Mouse (Mus musculus) kidney, embryonic 14.5 days (tissue): Measurements from ENCODE around the gene Dicer1. TPM values are rescaled to one million over a fixed set of nuclear protein-coding genes. Genes with fewer than 3 reads are reported as not detected.
A peak's percentile ranks its signal among the peaks of the same experiment; 100 is the strongest.

ENCODE experiments used
- ATAC-seq: fragments of 200-750 bp; cut with Nextera tagmentation; 2 replicates; pipeline ENCODE4 v1.8.0; 2017; ENCODE audit warnings: moderate number of reproducible peaks, mild to moderate bottlenecking, moderate TSS enrichment, moderate library complexity; ENCODE audit not compliant: low FRiP score, low TSS enrichment
- H3K27ac ChIP-seq: fragments of 300-500 bp; sonication (generic); 2 replicates; pipeline ENCODE4 v1.5.1; 2014; ENCODE audit warnings: low read depth, mild to moderate bottlenecking, low read length, moderate library complexity, mixed read lengths
- H3K27me3 ChIP-seq: fragments of 300-500 bp; sonication (generic); 2 replicates; pipeline ENCODE4 v1.6.1; 2014; ENCODE audit warnings: mild to moderate bottlenecking, low read length; ENCODE audit not compliant: control insufficient read depth, insufficient read depth
- H3K36me3 ChIP-seq: fragments of 300-500 bp; sonication (generic); 2 replicates; pipeline ENCODE4 v1.6.1; 2014; ENCODE audit warnings: low read length, mixed read lengths; ENCODE audit not compliant: control insufficient read depth, insufficient read depth
- H3K4me1 ChIP-seq: fragments of 300-500 bp; sonication (generic); 2 replicates; pipeline ENCODE4 v1.6.1; 2014; ENCODE audit warnings: low read length, mixed read lengths; ENCODE audit not compliant: control insufficient read depth, insufficient read depth
- H3K4me2 ChIP-seq: fragments of 300-500 bp; sonication (generic); replicated peaks from 2 replicates; pipeline ENCODE4 v1.6.1; 2014; ENCODE audit warnings: low read depth, mild to moderate bottlenecking, low read length
- H3K4me3 ChIP-seq: fragments of 300-500 bp; sonication (generic); 2 replicates; pipeline ENCODE4 v1.5.1; 2014; ENCODE audit warnings: mild to moderate bottlenecking, low read length
- H3K9ac ChIP-seq: fragments of 300-500 bp; sonication (generic); 2 replicates; pipeline ENCODE4 v1.6.1; 2014; ENCODE audit warnings: low read depth, mild to moderate bottlenecking, low read length, moderate library complexity
- H3K9me3 ChIP-seq: fragments of 300-500 bp; sonication (generic); 2 replicates; pipeline ENCODE4 v1.6.1; 2016; ENCODE audit warnings: low read length; ENCODE audit not compliant: control insufficient read depth
- WGBS: fragments of 180-500 bp; shearing (Covaris S2); extraction: QIAGEN DNeasy Blood & Tissue Kit; methylation state at CpG from one replicate; pipeline ENCODE4 v1.1.7; 2014; 5-methylcytosine and 5-hydroxymethylcytosine counted together
- polyA plus RNA-seq: library from polyadenylated mRNA; unstranded; fragments of >200 nt; fragmentation: Nextera tagmentation; extraction: Ambion mirVana; gene quantifications from 2 replicates; pipeline ENCODE4 v1.2.1, GENCODE M21; 2014

The Dicer1 gene
- polyA plus RNA-seq, 1 experiment from 2014 or later = 27.5 TPM

- WGBS = 41% methylated on average over 7 of the region's 7 CpGs
- no peak overlapping the region for H3K27ac ChIP-seq
- no peaks in the 10 kb centered on the region for H3K4me1 ChIP-seq
- no peak overlapping the region for H3K4me3 ChIP-seq
- no peak overlapping the region for H3K9ac ChIP-seq
- no peaks in the 10 kb centered on the region for H3K27me3 ChIP-seq
- H3K36me3 ChIP-seq = peaks cover 71% of the 10 kb centered on the region
- no peak for ATAC-seq
- H3K4me2 ChIP-seq = no peak overlapping the region
- no peaks in the 10 kb centered on the region for H3K9me3 ChIP-seq
Observed at GRCm38 (mm10) chr12:104700266-104700665, 51.5 kb downstream of the Dicer1 start.

DNA sequence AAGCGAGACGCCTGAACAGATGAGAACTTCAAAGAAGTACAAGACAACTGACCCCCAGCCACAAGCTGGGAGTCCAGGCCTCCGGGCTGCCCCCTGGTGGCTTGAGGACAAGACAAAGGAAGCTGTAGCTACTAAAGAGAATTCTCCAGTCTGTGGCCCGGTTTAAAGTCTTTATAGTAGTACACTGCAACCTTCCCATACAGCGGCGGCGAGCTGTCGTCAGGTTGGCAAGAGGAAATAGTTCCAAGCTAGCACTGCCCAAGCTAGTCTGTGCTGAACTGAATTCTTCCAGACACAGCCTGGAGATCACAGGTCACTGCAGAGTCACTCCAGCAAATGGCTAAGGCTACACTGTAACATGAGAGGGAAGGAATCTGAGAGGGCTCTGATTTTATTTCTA, 52.0 kb downstream of the Dicer1 start:
- Histone ChIP-seq H3K4me2 (no peak overlapping the region), H3K4me1 (no peaks in the 10 kb centered on the region), H3K36me3 (peaks cover 73% of the 10 kb centered on the region), H3K27me3 (no peaks in the 10 kb centered on the region), H3K9ac (no peak overlapping the region), H3K9me3 (no peaks in the 10 kb centered on the region), H3K4me3 (no peak overlapping the region), H3K27ac (no peak overlapping the region; the same call in 1 of the 2 replicates)
- ATAC-seq = peak; percentile 84
- 16% methylated on average over 8 of the region's 8 CpGs for WGBS

- Histone ChIP-seq H3K4me2 (no peak overlapping the region), H3K9ac (no peak overlapping the region), H3K36me3 (peaks cover 71% of the 10 kb centered on the region), H3K27me3 (no peaks in the 10 kb centered on the region), H3K4me3 (no peak overlapping the region), H3K9me3 (no peaks in the 10 kb centered on the region), H3K27ac (no peak overlapping the region), H3K4me1 (no peaks in the 10 kb centered on the region)
- 87% methylated on average over 2 of the region's 2 CpGs for WGBS
- ATAC-seq = no peak
Observed at GRCm38 (mm10) chr12:104695514-104695913, 56.2 kb downstream of the Dicer1 start.

DNA sequence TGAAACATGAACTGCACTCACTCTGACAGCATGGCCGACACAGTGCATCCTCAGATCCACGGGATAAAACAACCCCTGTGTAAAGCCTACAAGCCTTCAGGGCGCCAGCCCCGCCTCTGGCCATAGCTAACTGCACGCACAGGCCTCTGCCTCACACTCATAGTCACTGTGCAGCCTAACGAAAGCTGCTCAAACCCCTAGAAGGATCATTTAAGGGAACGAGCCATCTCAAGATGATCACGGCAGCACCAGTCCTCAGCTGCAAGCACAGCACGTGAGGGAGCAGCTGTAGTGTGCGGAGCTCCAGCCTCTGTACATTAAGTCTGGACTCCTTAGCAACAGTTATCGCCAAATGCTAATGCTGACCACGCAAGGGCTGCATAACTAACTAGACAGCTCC, 58.9 kb downstream of the Dicer1 start:
- WGBS = 84% methylated on average over 12 of the region's 12 CpGs
- Histone ChIP-seq H3K27me3 (no peaks in the 10 kb centered on the region), H3K4me1 (no peaks in the 10 kb centered on the region), H3K9me3 (no peaks in the 10 kb centered on the region), H3K9ac (no peak overlapping the region), H3K27ac (no peak overlapping the region), H3K4me2 (no peak overlapping the region), H3K36me3 (peaks cover 79% of the 10 kb centered on the region), H3K4me3 (no peak overlapping the region)
- ATAC-seq = no peak

DNA sequence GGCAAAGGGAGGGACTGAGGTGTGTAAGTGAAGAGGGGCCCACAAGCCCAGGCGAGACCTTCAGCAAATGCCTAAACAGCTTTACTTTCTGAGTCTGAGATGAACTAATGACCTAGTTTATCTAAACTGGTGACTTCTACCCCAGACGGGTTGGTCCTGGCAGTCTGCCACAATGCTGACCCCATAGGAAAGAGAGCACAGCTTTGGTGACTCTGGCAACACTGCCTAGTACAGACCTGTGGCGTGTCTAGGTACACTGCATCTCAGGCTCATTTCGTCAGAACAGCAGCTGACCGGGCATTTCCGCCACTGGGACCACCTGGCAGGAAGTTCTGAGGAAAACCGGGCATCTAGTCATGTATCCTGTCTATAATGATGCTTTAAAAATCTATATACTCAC, 61.3 kb downstream of the Dicer1 start:
- no peak overlapping the region for H3K9ac ChIP-seq
- H3K4me2 ChIP-seq = no peak overlapping the region
- H3K4me3 ChIP-seq = no peak overlapping the region
- 75% methylated on average over 7 of the region's 7 CpGs for WGBS
- H3K36me3 ChIP-seq = peaks cover 63% of the 10 kb centered on the region
- H3K4me1 ChIP-seq = no peaks in the 10 kb centered on the region
- H3K27ac ChIP-seq = no peak overlapping the region
- no peak for ATAC-seq
- no peaks in the 10 kb centered on the region for H3K9me3 ChIP-seq
- H3K27me3 ChIP-seq = no peaks in the 10 kb centered on the region

GRCm38 (mm10) chr12:104688870-104689269, 62.9 kb downstream of the Dicer1 start:
- no peaks in the 10 kb centered on the region for H3K27me3 ChIP-seq
- peaks cover 47% of the 10 kb centered on the region for H3K36me3 ChIP-seq
- ATAC-seq = no peak
- H3K4me2 ChIP-seq = no peak overlapping the region
- no peak overlapping the region for H3K4me3 ChIP-seq
- no peaks in the 10 kb centered on the region for H3K9me3 ChIP-seq
- H3K27ac ChIP-seq = no peak overlapping the region
- H3K9ac ChIP-seq = no peak overlapping the region
- H3K4me1 ChIP-seq = no peaks in the 10 kb centered on the region
- 82% methylated on average over 11 of the region's 11 CpGs for WGBS

GRCm38 (mm10) chr12:104684411-104684931, 67.3 kb downstream of the Dicer1 start:
- no peaks in the 10 kb centered on the region for H3K27me3 ChIP-seq
- no peak overlapping the region for H3K9ac ChIP-seq
- H3K36me3 ChIP-seq = peaks cover 10% of the 10 kb centered on the region; the same call in 1 of the 2 replicates
- no peak overlapping the region for H3K4me2 ChIP-seq
- WGBS = 68% methylated on average over 8 of the region's 8 CpGs
- no peak overlapping the region for H3K4me3 ChIP-seq
- no peak overlapping the region for H3K27ac ChIP-seq
- ATAC-seq = peak; percentile 22; the same call in 1 of the 2 replicates
- no peaks in the 10 kb centered on the region for H3K9me3 ChIP-seq
- no peaks in the 10 kb centered on the region for H3K4me1 ChIP-seq

- H3K9ac ChIP-seq = no peak overlapping the region
- no peak overlapping the region for H3K27ac ChIP-seq
- no peaks in the 10 kb centered on the region for H3K36me3 ChIP-seq
- ATAC-seq = no peak
- H3K9me3 ChIP-seq = no peaks in the 10 kb centered on the region
- no peak overlapping the region for H3K4me2 ChIP-seq
- H3K27me3 ChIP-seq = no peaks in the 10 kb centered on the region
- H3K4me1 ChIP-seq = peaks cover 4% of the 10 kb centered on the region; the same call in 1 of the 2 replicates
- WGBS = 68% methylated on average over 8 of the region's 8 CpGs
- no peak overlapping the region for H3K4me3 ChIP-seq
Observed at GRCm38 (mm10) chr12:104679819-104680132, 72.0 kb downstream of the Dicer1 start.

- H3K9ac ChIP-seq = no peak overlapping the region
- no peaks in the 10 kb centered on the region for H3K9me3 ChIP-seq
- no peak overlapping the region for H3K4me2 ChIP-seq
- H3K36me3 ChIP-seq = no peaks in the 10 kb centered on the region
- ATAC-seq = no peak
- H3K4me1 ChIP-seq = peaks cover 4% of the 10 kb centered on the region; the same call in 1 of the 2 replicates
- H3K27me3 ChIP-seq = no peaks in the 10 kb centered on the region
- H3K27ac ChIP-seq = no peak overlapping the region
- WGBS = 49% methylated on average over 26 of the region's 26 CpGs
- no peak overlapping the region for H3K4me3 ChIP-seq
Observed at GRCm38 (mm10) chr12:104679121-104679818, 72.5 kb downstream of the Dicer1 start.
